Mouse (Mus musculus) cerebellum, adult 2 months (tissue): ENCODE measurements around the gene Trim12c.

Experiments
- CTCF ChIP-seq: fragments of 200-500 bp; IDR thresholded peaks from 2 replicates; pipeline ENCODE4 v1.5.1; 2011; ENCODE audit warnings: low read depth, mild to moderate bottlenecking, control low read depth, low read length, moderate library complexity, borderline replicate concordance; ENCODE audit not compliant: insufficient read depth
- POLR2A ChIP-seq: fragments of 200-500 bp; IDR thresholded peaks from 2 replicates; pipeline ENCODE4 v1.6.1; 2011; ENCODE audit warnings: low read length, control low read depth, borderline replicate concordance; ENCODE audit not compliant: insufficient read depth

GRCm38 (mm10) chr7:104401140-104401539 is 48.0 kb upstream of the Trim12c start:
- TF ChIP-seq CTCF (no peak), POLR2A (no peak)
